Mouse (Mus musculus) MN1 (cell line): ENCODE measurements around the gene Rxylt1.

Experiments
- DNase-seq: peaks from one replicate; pipeline ENCODE4 v3.0.0-alpha.2; 2016; ENCODE audit warnings: low spot score

Rxylt1 gene

GRCm38 (mm10) chr10:122044926-122045325, 52.2 kb downstream of the Rxylt1 start:
- DNase-seq: no peak

GRCm38 (mm10) chr10:122040372-122040771, 56.8 kb downstream of the Rxylt1 start:
- DNase-seq: no peak

DNA sequence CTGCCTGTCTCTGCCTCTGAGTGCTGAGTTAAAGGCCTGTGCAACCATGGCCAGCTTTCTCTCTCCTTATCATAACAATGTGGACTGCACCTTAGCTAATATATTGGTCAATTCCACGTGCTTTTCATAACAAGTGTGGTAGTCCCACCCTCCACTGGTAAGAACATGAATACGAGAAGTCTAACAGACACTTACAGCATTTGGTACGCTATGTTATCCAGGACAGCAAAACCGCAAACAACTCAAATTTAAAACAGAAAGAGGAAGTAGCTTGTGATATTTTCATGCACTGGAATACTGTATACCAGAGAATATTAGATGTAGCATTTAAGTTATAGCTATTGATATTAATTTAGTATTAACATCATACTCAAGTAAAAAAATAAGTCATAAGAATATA, 57.6 kb downstream of the Rxylt1 start:
- no peak for DNase-seq

- DNase-seq: no peak
These were observed 58.6 kb downstream of the Rxylt1 start for GRCm38 (mm10) chr10:122038554-122038953.

- no peak for DNase-seq
These were observed 63.9 kb downstream of the Rxylt1 start for GRCm38 (mm10) chr10:122033271-122033670.

DNA sequence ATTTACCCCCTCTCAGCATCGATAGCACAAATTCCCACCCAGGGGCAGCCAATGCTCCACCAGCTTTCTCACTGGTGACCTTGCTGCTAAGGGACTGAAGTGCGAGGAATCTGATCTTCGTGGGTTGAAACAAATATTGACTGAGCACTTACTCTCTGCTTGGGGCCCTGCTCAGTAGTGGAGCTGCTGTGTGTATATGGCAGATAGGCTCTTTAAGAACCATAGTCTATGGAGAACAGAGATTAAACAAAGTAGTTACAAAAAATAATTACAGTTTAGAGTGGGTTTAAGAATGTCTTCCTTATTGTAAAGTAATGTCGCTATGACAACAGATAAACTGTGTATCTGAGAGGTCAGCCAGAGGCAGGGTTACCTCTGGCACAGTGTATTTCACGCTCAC, 66.8 kb downstream of the Rxylt1 start:
- DNase-seq: no peak

DNA sequence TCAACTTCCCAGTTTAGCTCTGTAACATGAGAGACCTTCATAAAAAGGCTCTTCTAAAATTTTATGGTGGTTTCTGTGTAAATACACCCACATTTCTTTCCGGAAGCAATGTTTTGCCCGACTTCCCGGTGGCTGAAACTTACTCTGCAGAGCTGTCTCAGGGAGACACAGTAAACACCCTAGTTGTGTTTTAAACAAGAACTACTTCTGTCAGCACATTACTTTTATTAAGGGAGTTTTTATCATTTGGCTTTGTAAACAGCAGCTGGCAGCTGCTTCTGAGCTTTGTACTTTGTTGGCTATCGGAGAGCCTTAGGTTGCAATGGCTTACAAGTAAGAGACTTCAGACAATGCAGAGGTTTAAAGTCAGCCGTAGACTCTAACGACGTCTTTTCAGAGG, 67.4 kb downstream of the Rxylt1 start:
- no peak for DNase-seq
